Mouse (Mus musculus) Patski (cell line): ENCODE measurements around the gene Scyl1. TPM values are rescaled to one million over a fixed set of nuclear protein-coding genes. Genes with fewer than 3 reads are reported as not detected.

Experiments
- ATAC-seq: fragments of 100-300 bp; one replicate; pipeline ENCODE4 v1.8.0; 2021
- CTCF ChIA-PET: fragments of 350-600 bp; sonication (Branson Sonifier 250); formaldehyde crosslinking; loops from one replicate; lab custom pipeline; 2022; ENCODE audit warnings: inconsistent platforms; lab: Charles Lee
- POLR2A ChIA-PET: fragments of 350-600 bp; sonication (Branson Sonifier 250); formaldehyde crosslinking; loops from one replicate; lab custom pipeline; 2022; ENCODE audit warnings: antibody characterized with exemption, inconsistent platforms; lab: Charles Lee
- DNase-seq: peaks from one replicate; pipeline ENCODE4 v3.0.0-alpha.2; 2011; ENCODE audit warnings: low read depth, low spot score
- H3K27me3 ChIP-seq: fragments of 371-371 bp; one replicate; pipeline ENCODE4 v1.5.1; 2021
- CTCF ChIP-seq: fragments of 100-300 bp; IDR thresholded peaks from one replicate; pipeline ENCODE4 v1.5.1; 2021
- in situ Hi-C: fragments of 300-500 bp; cut with MboI; formaldehyde crosslinking; loops from 3 replicates; pipeline ENCODE4 v1.11.1; 2018; ENCODE audit warnings: low pct_unique_long_range_greater_than_20kb, mixed read lengths
- polyA plus RNA-seq: library from polyadenylated mRNA; unstranded; gene quantifications from one replicate; pipeline ENCODE4 v1.2.3, GENCODE M21; 2021

The Scyl1 gene
- polyA plus RNA-seq, 1 experiment from 2014 or later, result 117 TPM

DNA sequence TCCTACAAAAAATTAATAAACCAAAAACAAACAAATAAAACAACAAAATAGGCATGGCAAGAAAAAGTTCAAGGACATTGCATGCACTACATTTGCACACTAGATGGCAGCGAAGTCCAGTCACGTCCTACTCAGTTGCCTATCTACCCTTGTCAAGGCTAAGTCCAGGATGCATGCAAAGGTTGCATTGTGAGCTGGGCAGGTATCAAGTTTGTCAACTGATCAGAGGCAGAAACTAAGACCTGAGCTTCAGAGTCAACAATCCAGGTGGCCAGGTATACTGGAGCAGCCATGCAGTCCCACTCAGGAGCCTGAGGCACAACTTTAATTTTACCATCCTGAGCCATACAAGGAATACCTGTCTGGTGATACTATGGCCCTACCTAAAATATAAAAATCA is 21.9 kb upstream of the Scyl1 start:
- ATAC-seq (no peak), DNase-seq (peak; percentile 39)
- ChIA-PET POLR2A (interaction anchor here (0.6 to 16.1 kb wide), 8 partner anchors 11 to 116 kb away, joined by 3 to 1065 read pairs (median 11); partner anchors contain the start of genes Frmd8 and Slc25a45), CTCF (interaction anchor here (0.8 to 4.8 kb wide), 22 partner anchors 10 to 120 kb away, joined by 3 to 50 read pairs (median 5); partner anchors contain the start of gene Frmd8)
- no peaks in the 10 kb centered on the region for H3K27me3 ChIP-seq
- TF ChIP-seq CTCF, result peak; percentile 85
- in situ Hi-C loops, result loop anchor here (5.0 kb wide), 2 partner anchors 39 to 84 kb away; partner anchors contain the start of genes Frmd8 and Slc25a45

DNA sequence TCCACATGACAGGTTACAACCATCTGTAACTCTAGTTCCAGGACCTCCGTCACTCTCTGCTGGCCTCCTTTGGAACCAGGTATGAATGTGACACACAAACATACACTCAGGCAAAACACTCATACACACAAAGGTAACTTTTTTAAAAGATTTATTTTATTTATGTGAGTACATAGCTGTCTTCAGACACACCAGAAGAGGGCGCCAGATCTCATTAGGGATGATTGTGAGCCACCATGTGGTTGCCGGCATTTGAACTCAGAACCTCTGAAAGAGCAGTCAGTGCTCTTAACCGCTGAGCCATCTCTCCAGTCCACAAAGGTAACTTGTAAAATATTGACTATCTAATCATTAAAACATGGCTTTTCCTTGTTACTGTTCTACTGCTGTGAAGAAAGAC is 20.1 kb upstream of the Scyl1 start:
- in situ Hi-C loops, result loop anchor here (5.0 kb wide), 2 partner anchors 41 to 86 kb away; partner anchors contain the start of genes Frmd8 and Slc25a45
- POLR2A ChIA-PET, result interaction anchor here (1.1 to 16.1 kb wide), 3 partner anchors 9 to 95 kb away, joined by 3 to 1065 read pairs (median 12); no protein-coding TSS in a partner anchor
- H3K27me3 ChIP-seq, result no peaks in the 10 kb centered on the region
- TF ChIP-seq CTCF, result peak; percentile 50
- DNase-seq (no peak), ATAC-seq (no peak)
- CTCF ChIA-PET, result interaction anchor here (0.9 to 4.8 kb wide), 11 partner anchors 10 to 129 kb away, joined by 3 to 50 read pairs (median 5); partner anchors contain the start of gene Frmd8

- no peak for ATAC-seq
- H3K27me3 ChIP-seq, result no peaks in the 10 kb centered on the region
- in situ Hi-C loops, result loop anchor here (5.0 to 10.0 kb wide), 2 partner anchors 168 to 254 kb away; no protein-coding TSS in a partner anchor
- ChIA-PET CTCF (interaction anchor here (0.8 to 3.9 kb wide), 3 partner anchors 62 to 96 kb away, joined by 4 to 120 read pairs (median 58); no protein-coding TSS in a partner anchor), POLR2A (interaction anchor here (0.6 to 16.1 kb wide), 6 partner anchors 11 to 123 kb away, joined by 3 to 1065 read pairs (median 5); no protein-coding TSS in a partner anchor)
- no peak for DNase-seq
- TF ChIP-seq CTCF, result no peak
Observed at GRCm38 (mm10) chr19:5789066-5789465, 17.8 kb upstream of the Scyl1 start.

- H3K27me3 ChIP-seq, result no peaks in the 10 kb centered on the region
- TF ChIP-seq CTCF, result no peak
- DNase-seq (no peak), ATAC-seq (no peak)
- in situ Hi-C loops, result loop anchor here (5.0 to 10.0 kb wide), 2 partner anchors 169 to 254 kb away; no protein-coding TSS in a partner anchor
- ChIA-PET CTCF (interaction anchor here (0.7 to 3.9 kb wide), 4 partner anchors 40 to 96 kb away, joined by 3 to 120 read pairs (median 31); no protein-coding TSS in a partner anchor), POLR2A (interaction anchor here (0.6 to 16.1 kb wide), 9 partner anchors 15 to 100 kb away, joined by 3 to 1065 read pairs (median 7); partner anchors contain the start of genes Map3k11 and Pcnx3)
Observed at GRCm38 (mm10) chr19:5788620-5789019, 17.4 kb upstream of the Scyl1 start.

DNA sequence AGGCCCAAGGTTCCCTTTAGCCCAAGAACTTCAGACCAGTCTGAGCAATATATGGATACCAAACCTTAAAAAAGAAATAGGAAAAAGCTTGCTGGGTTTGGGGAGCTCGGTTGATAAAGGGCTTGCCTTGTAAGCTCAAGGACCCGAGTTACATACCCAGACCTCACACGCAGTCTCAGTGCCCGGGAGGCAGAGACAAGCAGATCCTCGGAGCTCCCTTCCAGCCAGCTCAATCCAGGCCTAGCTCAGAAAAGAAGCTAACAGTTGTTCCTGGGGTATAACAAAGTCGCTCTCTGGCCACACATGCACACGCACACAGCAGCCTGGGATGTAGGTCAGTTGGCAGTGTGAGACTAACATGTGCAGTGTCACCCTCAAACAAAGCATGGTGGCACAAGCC is 16.7 kb upstream of the Scyl1 start:
- in situ Hi-C loops, result loop anchor here (5.0 to 10.0 kb wide), 2 partner anchors 169 to 253 kb away; no protein-coding TSS in a partner anchor
- ATAC-seq (no peak), DNase-seq (no peak)
- POLR2A ChIA-PET, result interaction anchor here (0.9 to 2.5 kb wide), 15 partner anchors 9 to 99 kb away, joined by 3 to 21 read pairs (median 8); partner anchors contain the start of genes Map3k11 and Pcnx3
- no peaks in the 10 kb centered on the region for H3K27me3 ChIP-seq
- TF ChIP-seq CTCF, result no peak
- CTCF ChIA-PET, result interaction anchor here (0.7 to 3.9 kb wide), 33 partner anchors 13 to 230 kb away, joined by 3 to 120 read pairs (median 8); partner anchors contain the start of genes Ap5b1, Cdc42ep2, Frmd8 and Slc25a45

DNA sequence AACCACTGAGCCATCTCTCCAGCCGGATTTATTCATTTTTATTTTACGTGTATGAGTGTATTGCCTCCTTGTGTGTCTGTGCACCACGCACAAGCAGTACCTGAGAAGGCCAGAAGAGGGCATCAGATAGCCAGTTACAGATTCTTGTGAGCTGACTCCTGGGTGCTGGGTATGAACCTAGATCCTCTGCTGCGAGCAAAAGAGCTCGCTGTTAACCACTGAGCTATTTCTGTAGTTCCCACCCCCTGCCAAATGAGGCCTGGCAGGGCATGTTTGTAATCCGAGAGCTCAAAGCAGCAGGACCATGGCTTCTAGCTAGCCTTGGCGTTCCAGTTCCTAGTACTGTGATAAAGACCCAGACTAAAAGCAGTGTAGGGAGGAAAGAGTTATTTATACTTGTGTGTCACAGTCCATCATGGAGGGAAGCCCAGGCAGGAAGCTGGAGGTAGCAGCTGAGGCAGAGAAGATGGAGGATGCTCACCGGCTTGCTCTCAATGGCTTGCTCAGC is 16.0 kb upstream of the Scyl1 start:
- in situ Hi-C loops, result loop anchor here (5.0 to 10.0 kb wide), 2 partner anchors 170 to 252 kb away; no protein-coding TSS in a partner anchor
- H3K27me3 ChIP-seq, result no peaks in the 10 kb centered on the region
- POLR2A ChIA-PET, result interaction anchor here (0.6 to 2.5 kb wide), 21 partner anchors 10 to 99 kb away, joined by 3 to 21 read pairs (median 4); partner anchors contain the start of gene Slc25a45
- ATAC-seq, result peak; percentile 58
- CTCF ChIA-PET, result interaction anchor here (0.6 to 3.9 kb wide), 59 partner anchors 9 to 277 kb away, joined by 3 to 120 read pairs (median 5); partner anchors contain the start of genes Ap5b1, Cdc42ep2, Ehbp1l1 and Frmd8
- DNase-seq, result peak; percentile 89
- TF ChIP-seq CTCF, result peak; percentile 95

DNA sequence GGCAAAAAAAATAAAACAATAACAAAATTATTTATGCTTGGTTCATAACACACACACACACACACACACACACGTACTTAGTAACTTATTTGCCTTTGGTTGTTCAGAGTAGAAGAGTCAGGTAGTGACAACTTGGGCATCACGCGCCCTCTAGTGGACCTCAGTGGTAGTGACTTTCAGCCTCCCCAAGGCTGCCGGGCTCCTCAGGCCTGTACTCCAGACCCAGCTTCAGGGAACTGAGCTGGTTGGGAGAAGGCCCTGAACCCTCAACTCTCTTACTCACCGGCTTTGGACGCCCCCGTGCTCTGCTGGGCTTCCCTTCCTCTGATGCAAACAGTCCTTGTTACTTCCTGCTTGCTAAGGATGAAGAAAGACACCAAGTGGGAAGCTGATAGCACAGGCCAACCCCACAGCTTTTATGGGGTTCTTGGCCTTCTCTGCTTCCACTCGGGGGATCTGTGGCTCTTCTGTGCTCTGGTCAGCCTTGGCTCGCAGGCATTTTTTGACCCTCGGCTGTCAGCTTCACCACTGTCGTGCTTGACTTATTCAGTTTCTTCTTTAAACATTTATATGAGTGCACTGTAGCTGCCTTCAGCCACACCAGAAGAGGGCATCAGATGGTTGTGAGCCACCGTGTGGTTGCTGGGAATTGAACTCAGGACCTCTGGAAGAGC is 15.4 kb upstream of the Scyl1 start:
- ATAC-seq (peak; percentile 68), DNase-seq (peak; percentile 56)
- in situ Hi-C loops, result loop anchor here (5.0 to 10.0 kb wide), 2 partner anchors 171 to 252 kb away; no protein-coding TSS in a partner anchor
- no peaks in the 10 kb centered on the region for H3K27me3 ChIP-seq
- CTCF ChIA-PET, result interaction anchor here (0.8 to 3.9 kb wide), 52 partner anchors 8 to 231 kb away, joined by 3 to 120 read pairs (median 6); partner anchors contain the start of genes Ap5b1, Cdc42ep2, Frmd8 and Slc25a45
- TF ChIP-seq CTCF, result peak; percentile 85
- POLR2A ChIA-PET, result interaction anchor here (0.6 to 2.5 kb wide), 17 partner anchors 11 to 698 kb away, joined by 3 to 21 read pairs (median 5); partner anchors contain the start of genes Slc25a45 and Yif1a

GRCm38 (mm10) chr19:5784958-5785577 is 13.8 kb upstream of the Scyl1 start:
- POLR2A ChIA-PET, result interaction anchor here (1.3 kb wide), 1 partner anchor 15 kb away, joined by 3 read pairs; no protein-coding TSS in a partner anchor
- H3K27me3 ChIP-seq, result no peaks in the 10 kb centered on the region
- no peak for TF ChIP-seq CTCF
- CTCF ChIA-PET, result interaction anchor here (1.0 kb wide), 2 partner anchors 72 to 75 kb away, joined by 4 to 5 read pairs; no protein-coding TSS in a partner anchor
- ATAC-seq (no peak), DNase-seq (no peak)
- in situ Hi-C loops, result loop anchor here (5.0 to 10.0 kb wide), 2 partner anchors 172 to 250 kb away; no protein-coding TSS in a partner anchor

GRCm38 (mm10) chr19:5782121-5782520 is 10.9 kb upstream of the Scyl1 start:
- POLR2A ChIA-PET, result interaction anchor here (0.5 kb wide), 1 partner anchor 69 kb away, joined by 3 read pairs; no protein-coding TSS in a partner anchor
- TF ChIP-seq CTCF, result no peak
- in situ Hi-C loops, result loop anchor here (10.0 kb wide), 1 partner anchor 247 kb away; no protein-coding TSS in a partner anchor
- no peak for DNase-seq
- ATAC-seq, result no peak
- no peaks in the 10 kb centered on the region for H3K27me3 ChIP-seq
- CTCF ChIA-PET, result interaction anchor here (1.1 to 4.9 kb wide), 2 partner anchors 11 to 72 kb away, joined by 3 to 30 read pairs; no protein-coding TSS in a partner anchor
